Mouse (Mus musculus) hindbrain, embryonic 15.5 days (tissue): ENCODE measurements at regions not wholly inside any gene's neighbourhood (a gene's known extent, or its start where the extent isn't known, plus 50 kb on each side); places are given as distances from the start of the nearest gene placed in this dataset.

Experiments
- ATAC-seq: fragments of 200-750 bp; cut with Nextera tagmentation; 2 replicates; pipeline ENCODE4 v1.8.0; 2017; ENCODE audit warnings: low read depth, moderate number of reproducible peaks, moderate TSS enrichment; ENCODE audit not compliant: low FRiP score
- H3K27ac ChIP-seq: fragments of 300-500 bp; sonication (generic); replicated peaks from 2 replicates; pipeline ENCODE4 v1.5.1; 2015; ENCODE audit warnings: mild to moderate bottlenecking, inconsistent platforms
- H3K27me3 ChIP-seq: fragments of 300-500 bp; sonication (generic); 2 replicates; pipeline ENCODE4 v1.6.1; 2015; ENCODE audit warnings: control low read depth, inconsistent platforms
- H3K36me3 ChIP-seq: fragments of 300-500 bp; sonication (generic); 2 replicates; pipeline ENCODE4 v1.6.1; 2015; ENCODE audit warnings: control low read depth, inconsistent platforms
- H3K4me1 ChIP-seq: fragments of 300-500 bp; sonication (generic); replicated peaks from 2 replicates; pipeline ENCODE4 v1.6.1; 2015; ENCODE audit warnings: control low read depth, inconsistent platforms
- H3K4me2 ChIP-seq: fragments of 300-500 bp; sonication (generic); 2 replicates; pipeline ENCODE4 v1.6.1; 2015; ENCODE audit warnings: moderate library complexity, mild to moderate bottlenecking, inconsistent platforms
- H3K4me3 ChIP-seq: fragments of 300-500 bp; sonication (generic); 2 replicates; pipeline ENCODE4 v1.5.1; 2015; ENCODE audit warnings: mild to moderate bottlenecking, inconsistent platforms
- H3K9ac ChIP-seq: fragments of 300-500 bp; sonication (generic); 2 replicates; pipeline ENCODE4 v1.6.1; 2015; ENCODE audit warnings: inconsistent platforms
- H3K9me3 ChIP-seq: fragments of 300-500 bp; sonication (generic); 2 replicates; pipeline ENCODE4 v1.6.1; 2016; ENCODE audit warnings: control low read depth, inconsistent platforms
- WGBS: fragments of 180-500 bp; shearing (Covaris S2); methylation state at CpG from one replicate; pipeline ENCODE4 v1.1.7; 2015; 5-methylcytosine and 5-hydroxymethylcytosine counted together

DNA sequence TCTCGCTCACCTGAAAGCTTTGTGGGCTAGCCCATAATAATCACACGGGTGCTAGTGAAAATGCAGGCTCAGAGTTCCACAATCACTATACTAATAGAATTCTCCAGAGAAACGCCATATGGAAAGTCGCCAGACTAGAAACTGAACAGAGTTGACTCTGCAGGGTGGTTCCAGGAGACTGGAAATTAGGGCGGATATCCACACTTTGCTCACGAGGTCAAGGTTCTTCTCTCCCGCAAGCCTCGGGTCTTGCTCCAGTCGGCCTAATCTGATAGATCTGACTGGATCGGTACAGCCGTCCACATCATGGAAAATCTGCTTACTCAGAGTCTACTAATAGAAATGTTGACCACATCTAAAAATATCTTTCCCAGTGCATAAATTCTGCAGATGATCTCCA is 61.6 kb upstream of the Sfrp2 start:
- Histone ChIP-seq H3K27ac (no peak overlapping the region), H3K9ac (no peak overlapping the region), H3K4me3 (no peak overlapping the region), H3K4me2 (no peak overlapping the region), H3K27me3 (no peaks in the 10 kb centered on the region), H3K36me3 (no peaks in the 10 kb centered on the region), H3K9me3 (no peaks in the 10 kb centered on the region), H3K4me1 (no peaks in the 10 kb centered on the region)
- no peak for ATAC-seq
- 89% methylated on average over 11 of the region's 11 CpGs for WGBS

- ATAC-seq: no peak
- no peak overlapping the region for H3K4me2 ChIP-seq
- WGBS: 94% methylated on average over 6 of the region's 6 CpGs
These were observed 60.9 kb upstream of the Sfrp2 start for GRCm38 (mm10) chr3:83705253-83705652.

DNA sequence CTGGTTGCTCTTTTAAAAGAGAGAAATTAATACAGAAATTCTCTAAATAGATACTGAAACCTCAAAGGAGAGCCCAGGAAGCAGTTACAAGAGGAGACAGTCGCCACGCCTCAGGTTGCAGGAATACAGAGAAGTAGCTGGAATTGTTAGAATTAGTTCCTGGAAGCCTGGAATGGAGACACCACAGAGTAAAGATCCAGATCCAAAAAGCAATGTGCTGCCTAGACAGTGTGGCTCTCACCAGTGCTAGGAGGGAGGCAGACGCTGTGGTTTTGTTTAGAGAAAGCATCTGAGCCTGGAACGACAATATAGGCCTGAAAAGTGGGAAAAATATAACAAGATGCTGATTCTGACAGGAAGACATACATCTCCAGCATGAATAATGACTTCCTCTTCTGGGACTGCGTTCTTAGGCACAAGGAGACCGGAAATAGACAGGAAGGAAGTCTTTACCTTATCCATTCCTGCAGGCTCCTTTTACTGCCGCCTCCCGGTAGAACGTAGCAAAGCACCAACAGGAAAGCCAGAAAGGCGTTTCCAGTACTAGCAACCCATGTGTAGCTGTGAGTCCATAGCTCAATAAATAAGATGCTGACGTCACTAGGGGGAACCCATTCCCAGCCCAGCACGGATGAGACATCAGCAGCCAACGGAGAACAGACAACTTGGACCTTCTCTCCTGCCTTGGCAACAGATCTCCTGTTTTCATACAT is 59.4 kb upstream of the Sfrp2 start:
- Histone ChIP-seq H3K27ac (no peak overlapping the region), H3K4me1 (no peaks in the 10 kb centered on the region), H3K9ac (no peak overlapping the region), H3K27me3 (no peaks in the 10 kb centered on the region), H3K4me2 (no peak overlapping the region), H3K4me3 (no peak overlapping the region), H3K36me3 (no peaks in the 10 kb centered on the region), H3K9me3 (no peaks in the 10 kb centered on the region)
- 72% methylated on average over 13 of the region's 13 CpGs for WGBS
- no peak for ATAC-seq

More at GRCm38 (mm10) chr3:83705253-83705652, 60.9 kb upstream of the Sfrp2 start:
- no peaks in the 10 kb centered on the region for H3K4me1 ChIP-seq
- no peak overlapping the region for H3K27ac ChIP-seq
- H3K4me3 ChIP-seq: no peak overlapping the region
- no peak overlapping the region for H3K9ac ChIP-seq
- H3K9me3 ChIP-seq: no peaks in the 10 kb centered on the region
- no peaks in the 10 kb centered on the region for H3K27me3 ChIP-seq
- no peaks in the 10 kb centered on the region for H3K36me3 ChIP-seq

DNA sequence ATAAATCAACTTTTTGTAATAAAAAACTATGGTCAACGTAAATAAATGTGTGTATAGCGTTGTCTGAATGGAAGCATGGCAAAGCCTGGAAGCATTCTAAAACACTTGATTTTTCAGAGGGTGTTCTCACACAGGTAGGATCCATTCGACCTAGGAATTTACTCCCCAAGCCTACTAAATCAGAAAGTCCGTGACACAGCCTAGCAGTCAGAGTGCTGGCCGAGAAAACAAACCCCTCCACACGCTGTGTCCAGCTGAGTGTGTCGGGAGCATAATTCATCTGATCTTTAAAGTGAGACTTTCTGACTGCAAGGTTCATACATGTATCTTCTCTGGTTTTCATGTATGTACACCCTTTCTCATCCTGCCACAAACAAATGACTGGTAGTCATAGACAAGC is 58.8 kb upstream of the Sfrp2 start:
- WGBS: 87% methylated on average over 7 of the region's 7 CpGs
- H3K9me3 ChIP-seq: no peaks in the 10 kb centered on the region
- no peak overlapping the region for H3K4me2 ChIP-seq

GRCm38 (mm10) chr3:83708973-83709372 is 57.1 kb upstream of the Sfrp2 start:
- H3K4me2 ChIP-seq: no peak overlapping the region
- H3K27ac ChIP-seq: no peak overlapping the region
- no peak overlapping the region for H3K4me3 ChIP-seq
- H3K27me3 ChIP-seq: no peaks in the 10 kb centered on the region
- WGBS: 63% methylated on average over 4 of the region's 4 CpGs
- no peaks in the 10 kb centered on the region for H3K4me1 ChIP-seq
- ATAC-seq: peak; percentile 38; the same call in 1 of the 2 replicates
- no peaks in the 10 kb centered on the region for H3K36me3 ChIP-seq
- no peaks in the 10 kb centered on the region for H3K9me3 ChIP-seq
- no peak overlapping the region for H3K9ac ChIP-seq

More for the DNA sequence above, 58.8 kb upstream of the Sfrp2 start:
- H3K36me3 ChIP-seq: no peaks in the 10 kb centered on the region
- no peaks in the 10 kb centered on the region for H3K27me3 ChIP-seq
- no peak overlapping the region for H3K9ac ChIP-seq
- no peak overlapping the region for H3K27ac ChIP-seq
- no peaks in the 10 kb centered on the region for H3K4me1 ChIP-seq
- H3K4me3 ChIP-seq: no peak overlapping the region
- no peak for ATAC-seq

DNA sequence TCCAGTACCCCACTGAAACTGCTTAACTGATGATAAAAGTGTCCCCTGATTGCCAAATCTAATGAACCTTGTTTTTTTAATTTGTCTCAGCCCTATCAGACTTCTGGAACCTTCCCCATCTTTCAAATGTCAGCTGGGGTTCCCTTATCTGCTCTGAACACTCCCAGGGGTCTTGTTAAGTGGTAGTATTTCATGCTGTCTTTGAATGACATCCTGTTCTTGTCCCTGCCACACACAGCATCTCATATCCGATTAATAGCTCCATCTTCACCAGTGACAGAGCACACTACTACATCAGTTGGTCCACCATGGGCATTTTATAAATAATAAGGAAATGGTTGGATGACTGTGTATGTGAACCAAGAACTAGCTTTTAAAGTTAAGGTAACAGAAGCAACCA is 56.6 kb upstream of the Sfrp2 start:
- WGBS: 59% methylated on average over 1 of the region's 1 CpGs
- Histone ChIP-seq H3K9ac (no peak overlapping the region), H3K4me2 (no peak overlapping the region), H3K4me1 (no peaks in the 10 kb centered on the region), H3K4me3 (no peak overlapping the region), H3K27me3 (no peaks in the 10 kb centered on the region), H3K27ac (no peak overlapping the region), H3K9me3 (no peaks in the 10 kb centered on the region), H3K36me3 (no peaks in the 10 kb centered on the region)
- ATAC-seq: no peak

DNA sequence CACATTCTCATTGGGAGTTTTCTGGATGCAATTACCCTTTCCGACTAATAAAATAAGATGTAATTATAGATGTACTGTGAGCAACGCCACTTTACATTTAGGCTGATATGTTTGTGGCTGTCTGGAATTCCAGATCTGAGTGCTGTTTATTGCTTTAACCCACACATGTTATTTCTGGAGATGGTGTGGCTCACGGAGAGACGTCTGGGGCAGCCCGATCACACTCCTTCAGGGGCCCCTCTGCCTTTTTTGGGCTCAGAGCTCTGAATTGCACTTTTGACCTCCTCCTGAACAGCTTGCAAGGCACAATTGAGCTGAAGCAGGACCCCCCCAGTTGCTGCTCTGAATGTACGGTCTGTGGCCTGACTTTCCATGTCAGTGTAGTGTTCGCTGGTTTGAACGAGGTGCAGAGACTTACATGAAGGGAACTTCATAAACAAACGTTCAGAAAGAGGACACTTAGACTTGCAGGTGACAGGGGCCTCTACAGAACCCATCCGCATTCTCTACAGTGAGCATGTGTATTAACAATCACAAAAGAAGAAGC is 55.1 kb upstream of the Sfrp2 start:
- H3K27me3 ChIP-seq: no peaks in the 10 kb centered on the region
- no peaks in the 10 kb centered on the region for H3K9me3 ChIP-seq

GRCm38 (mm10) chr3:83712355-83712754 is 53.8 kb upstream of the Sfrp2 start:
- Histone ChIP-seq H3K4me2 (no peak overlapping the region), H3K27me3 (no peaks in the 10 kb centered on the region), H3K36me3 (no peaks in the 10 kb centered on the region), H3K4me3 (no peak overlapping the region), H3K27ac (no peak overlapping the region), H3K9ac (no peak overlapping the region), H3K9me3 (no peaks in the 10 kb centered on the region), H3K4me1 (no peaks in the 10 kb centered on the region)
- ATAC-seq: no peak
- 79% methylated on average over 2 of the region's 2 CpGs for WGBS

More for the DNA sequence above, 55.1 kb upstream of the Sfrp2 start:
- ATAC-seq: no peak
- 56% methylated on average over 10 of the region's 10 CpGs for WGBS
- Histone ChIP-seq H3K36me3 (no peaks in the 10 kb centered on the region), H3K27ac (no peak overlapping the region), H3K4me3 (no peak overlapping the region), H3K9ac (no peak overlapping the region), H3K4me2 (no peak overlapping the region), H3K4me1 (no peaks in the 10 kb centered on the region)

GRCm38 (mm10) chr3:83714572-83714971 is 51.5 kb upstream of the Sfrp2 start:
- no peak for ATAC-seq
- Histone ChIP-seq H3K4me1 (no peaks in the 10 kb centered on the region), H3K9me3 (no peaks in the 10 kb centered on the region), H3K27ac (no peak overlapping the region), H3K4me2 (no peak overlapping the region), H3K9ac (no peak overlapping the region), H3K4me3 (no peak overlapping the region), H3K36me3 (no peaks in the 10 kb centered on the region), H3K27me3 (no peaks in the 10 kb centered on the region)
- WGBS: 63% methylated on average over 6 of the region's 6 CpGs
